Mouse (Mus musculus): Measurements from ENCODE around the gene Scamp4. TPM values are rescaled to one million over a fixed set of nuclear protein-coding genes. Genes with fewer than 3 reads are reported as not detected.

Gene Scamp4
- total and polyA plus RNA-seq, 3 experiments: 18.5 to 89.9 (median 33.2) TPM

GRCm38 (mm10) chr10:80576351-80577194, 26.1 kb upstream of the Scamp4 start:
- Histone ChIP-seq H3K4me2 (ENCODE audit: insufficient read depth, low read depth, poor library complexity, severe bottlenecking) (peak overlapping the region; percentile 58), H3K27me3 (replicated peaks) (no peaks in the 10 kb centered on the region), H3K27ac (ENCODE audit: insufficient read depth, low read depth) (peak overlapping the region; percentile 81), H3K4me1 (ENCODE audit: control insufficient read depth in 1 of 2, insufficient read depth in 2 of 2) (peaks cover 17 to 54% of the 10 kb centered on the region in 2 experiments), H3K4me3 (replicated peaks in 1 of 3; ENCODE audit: low read depth in 2 of 3, low read length in 2 of 3, poor library complexity in 1 of 3) (peak overlapping the region; percentile 91 to 97 (median 92)), H3K9ac (ENCODE audit: insufficient read depth, low read depth) (peak overlapping the region; percentile 87), H3K36me3 (replicated peaks in 1 of 2; ENCODE audit: control insufficient read depth in 1 of 2, insufficient read depth in 1 of 2, low read length in 1 of 2) (peaks cover 0 to 25% of the 10 kb centered on the region in 2 experiments), H3K9me3 (replicated peaks; ENCODE audit: low read length) (no peaks in the 10 kb centered on the region), H3K79me2 (replicated peaks; ENCODE audit: control insufficient read depth, extremely low read depth, insufficient read depth, poor library complexity, severe bottlenecking) (peaks cover 50% of the 10 kb centered on the region)
- peak; percentile 50 for DNase-seq (ENCODE audit: extremely low read depth)
- dilution Hi-C loops (cut with MboI; ENCODE audit: extremely low pct_ligation_motif_present, extremely low pct_unique_long_range_greater_than_20kb, low sequenced_read_pairs) (no loop called here), in situ Hi-C loops (cut with MboI; ENCODE audit: low pct_ligation_motif_present, low pct_unique_long_range_greater_than_20kb, low sequenced_read_pairs) (loop anchor here (5.0 kb wide), 1 partner anchor 111 kb away; no protein-coding TSS in a partner anchor)
- 0 out of 2 replicates have a peak, but pooled peaks have one; percentile 56 for TF ChIP-seq CHD1 (IDR thresholded peaks at IDR 0.05; ENCODE audit: low read depth, low read length)
- no peak; the same call in 1 of the 2 replicates for TF ChIP-seq HCFC1 (IDR thresholded peaks at IDR 0.05; ENCODE audit: low read depth, low read length)
- TF ChIP-seq SIN3A (IDR thresholded peaks at IDR 0.05; ENCODE audit: low read length): peak; percentile 90
- peak; percentile 78 for TF ChIP-seq POLR2A (IDR thresholded peaks at IDR 0.05; ENCODE audit: low read depth, low read length)
- TF ChIP-seq TBP (conservative IDR thresholded peaks at IDR 0.05; ENCODE audit: low read depth, low read length): no peak
- TF ChIP-seq NELFE (IDR thresholded peaks at IDR 0.05; ENCODE audit: low read depth, low read length): peak; percentile 62
- peak; percentile 97 for TF ChIP-seq MXI1 (IDR thresholded peaks at IDR 0.05; ENCODE audit: low read depth, low read length)
- TF ChIP-seq EP300 (IDR thresholded peaks at IDR 0.05; ENCODE audit: low read length): no peak
- TF ChIP-seq KAT2A (IDR thresholded peaks at IDR 0.05; ENCODE audit: insufficient replicate concordance, low read length): no peak
- TF ChIP-seq MAZ (IDR thresholded peaks at IDR 0.05; ENCODE audit: low read depth, low read length): peak; percentile 47; the same call in 1 of the 2 replicates
- 0 out of 2 replicates have a peak, but pooled peaks have one; percentile 26 for TF ChIP-seq ELF1 (IDR thresholded peaks at IDR 0.05; ENCODE audit: low read depth, low read length)
- TF ChIP-seq CHD2 (IDR thresholded peaks at IDR 0.05; ENCODE audit: low read length): 0 out of 2 replicates have a peak, but pooled peaks have one; percentile 58
- TF ChIP-seq POLR2AphosphoS2 (IDR thresholded peaks at IDR 0.05; ENCODE audit: low read depth, low read length): no peak
- no peak for TF ChIP-seq ZC3H11A (IDR thresholded peaks at IDR 0.05; ENCODE audit: low read depth, low read length)
- peak; percentile 79 for TF ChIP-seq MYC (IDR thresholded peaks at IDR 0.05; ENCODE audit: low read depth, low read length)
- no peak for TF ChIP-seq ZNF384 (IDR thresholded peaks at IDR 0.05; ENCODE audit: low read depth, low read length)
- TF ChIP-seq ZMIZ1 (IDR thresholded peaks at IDR 0.05; ENCODE audit: low read depth, low read length): 0 out of 2 replicates have a peak, but pooled peaks have one; percentile 24
- peak; percentile 40; the same call in 1 of the 2 replicates for TF ChIP-seq IRF4 (IDR thresholded peaks at IDR 0.05; ENCODE audit: low read depth, low read length)
- no peak for TF ChIP-seq MAFK (IDR thresholded peaks at IDR 0.05; ENCODE audit: insufficient replicate concordance, low read length)
- peak; percentile 82 for TF ChIP-seq MAX (IDR thresholded peaks at IDR 0.05; ENCODE audit: low read length)
